Comparison of ENCODE assay signal across 8 mouse cellular contexts in the genomic region with DNA sequence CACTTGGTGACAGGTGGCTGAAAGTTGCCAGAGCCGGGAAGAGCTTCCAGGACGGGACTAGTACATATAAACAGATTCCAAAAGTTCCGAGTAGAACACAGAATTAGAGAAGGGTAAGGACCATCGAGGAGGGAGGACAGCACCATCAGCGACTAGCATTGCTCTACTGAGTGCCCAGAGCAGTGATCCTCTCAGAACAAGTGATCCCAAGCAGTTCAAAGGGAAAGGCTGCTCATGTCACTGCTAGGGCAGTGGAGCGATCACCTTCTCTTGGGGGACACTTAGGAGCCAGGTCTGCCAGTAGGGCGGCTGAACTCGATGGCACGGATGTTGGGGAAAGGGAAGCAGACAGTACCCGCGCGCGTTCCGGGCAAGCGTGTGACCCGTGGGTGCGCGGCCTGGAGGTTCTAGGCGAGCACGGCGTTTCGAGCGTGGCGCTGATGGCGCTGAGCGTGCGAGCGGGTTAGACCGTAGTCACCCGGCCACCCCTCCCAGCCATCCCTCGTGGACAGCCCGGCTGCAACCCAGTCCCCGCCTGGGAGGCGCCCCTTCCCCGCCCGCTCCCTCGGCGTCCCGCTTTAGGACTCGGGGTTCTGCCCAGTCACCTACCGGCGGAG. TPM values are rescaled to one million over a fixed set of nuclear protein-coding genes. Genes with fewer than 3 reads are reported as not detected.
DNase-seq lines count a peak whose midpoint lies in the region; ATAC-seq and TF ChIP-seq lines count a peak whose summit lies in the region.

No protein-coding gene starts in this region.

- under 1% methylated on average over 42 of the region's 42 CpGs for WGBS in lung, adult 2 months
- WGBS in embryonic facial prominence, embryonic 13.5 days: 1% methylated on average over 42 of the region's 42 CpGs
- WGBS in limb, embryonic 10.5 days: 1% methylated on average over 42 of the region's 42 CpGs
- under 1% methylated on average over 41 of the region's 42 CpGs for WGBS in neural tube, embryonic 15.5 days

- ATAC-seq in embryonic facial prominence, embryonic 13.5 days (ENCODE audit: insufficient number of reproducible peaks, insufficient read depth, low FRiP score, low TSS enrichment, low read depth): no peak; the same call in 1 of the 2 replicates
- peak; percentile 75 for ATAC-seq in neural tube, embryonic 15.5 days (ENCODE audit: low FRiP score)

- peak overlapping the region; percentile 82 for H3K9ac ChIP-seq in embryonic facial prominence, embryonic 13.5 days
- H3K9ac ChIP-seq in neural tube, embryonic 15.5 days (replicated peaks): peak overlapping the region; percentile 75

- TF ChIP-seq POLR2A in lung, adult 2 months (IDR thresholded peaks at IDR 0.05; ENCODE audit: borderline replicate concordance, extremely low read depth, low read depth, low read length): no peak; the same call in 1 of the 2 replicates

- peak overlapping the region; percentile 72 for H3K4me3 ChIP-seq in lung, adult 2 months (replicated peaks; ENCODE audit: extremely low read depth, low read depth, low read length)
- peak overlapping the region; percentile 75 for H3K4me3 ChIP-seq in embryonic facial prominence, embryonic 13.5 days
- H3K4me3 ChIP-seq in limb, embryonic 10.5 days: peak overlapping the region; percentile 82
- H3K4me3 ChIP-seq in neural tube, embryonic 15.5 days (replicated peaks): peak overlapping the region; percentile 67

- peak overlapping the region; percentile 82 for H3K27ac ChIP-seq in embryonic facial prominence, embryonic 13.5 days
- H3K27ac ChIP-seq in limb, embryonic 10.5 days: peak overlapping the region; percentile 90
- H3K27ac ChIP-seq in neural tube, embryonic 15.5 days (replicated peaks): peak overlapping the region; percentile 89

- no peak for DNase-seq in lung, adult 2 months
- no peak for DNase-seq in lung, postnatal 25 days (ENCODE audit: low spot score)
- no peak for DNase-seq in limb, embryonic 10.5 days (ENCODE audit: low spot score)
- DNase-seq in ovary, postnatal 10 days (ENCODE audit: low spot score): no peak
- DNase-seq in adipocyte (ENCODE audit: low spot score): no peak
- no peak for DNase-seq in natural killer cell, adult 2 months (ENCODE audit: low spot score in 2 of 2)

- no peak for TF ChIP-seq CTCF in lung, adult 2 months (IDR thresholded peaks at IDR 0.05; ENCODE audit: insufficient read depth, low read length)

- no peaks in the 10 kb centered on the region for H3K36me3 ChIP-seq in embryonic facial prominence, embryonic 13.5 days
- no peaks in the 10 kb centered on the region for H3K36me3 ChIP-seq in limb, embryonic 10.5 days
- H3K36me3 ChIP-seq in neural tube, embryonic 15.5 days: no peaks in the 10 kb centered on the region

- no peaks in the 10 kb centered on the region for H3K27me3 ChIP-seq in embryonic facial prominence, embryonic 13.5 days
- no peaks in the 10 kb centered on the region for H3K27me3 ChIP-seq in limb, embryonic 10.5 days (ENCODE audit: low read depth, poor library complexity, severe bottlenecking)
- no peaks in the 10 kb centered on the region for H3K27me3 ChIP-seq in neural tube, embryonic 15.5 days (replicated peaks)

- peak overlapping the region; percentile 82 for H3K4me2 ChIP-seq in embryonic facial prominence, embryonic 13.5 days
- H3K4me2 ChIP-seq in neural tube, embryonic 15.5 days: peak overlapping the region; percentile 82

- peaks cover 12% of the 10 kb centered on the region for H3K4me1 ChIP-seq in lung, adult 2 months (ENCODE audit: control insufficient read depth, insufficient read depth, low read length)
- peaks cover 60% of the 10 kb centered on the region for H3K4me1 ChIP-seq in embryonic facial prominence, embryonic 13.5 days
- peaks cover 44% of the 10 kb centered on the region for H3K4me1 ChIP-seq in limb, embryonic 10.5 days
- peaks cover 57% of the 10 kb centered on the region for H3K4me1 ChIP-seq in neural tube, embryonic 15.5 days

- H3K9me3 ChIP-seq in embryonic facial prominence, embryonic 13.5 days: no peaks in the 10 kb centered on the region
- no peaks in the 10 kb centered on the region for H3K9me3 ChIP-seq in limb, embryonic 10.5 days (replicated peaks)
- H3K9me3 ChIP-seq in neural tube, embryonic 15.5 days (replicated peaks): no peaks in the 10 kb centered on the region

RNA-seq across cellular contexts. Expression of gene Map3k14, which starts 0.4 kb away (rescaled TPM):
- 16.3 and 19.7 TPM in 2 replicates for polyA plus RNA-seq in lung, adult 2 months (2012; rRNA removed)
- polyA plus RNA-seq in embryonic facial prominence, embryonic 13.5 days (2015; fragmentation: Nextera tagmentation; extraction: Ambion mirVana): 4.4 and 5.5 TPM in 2 replicates
- 2.8 TPM in 2 replicates for polyA plus RNA-seq in limb, embryonic 10.5 days (2016; fragmentation: Nextera tagmentation; extraction: Ambion mirVana)
- 3.8 and 5.7 TPM in 2 replicates for polyA plus RNA-seq in neural tube, embryonic 15.5 days (2015; fragmentation: Nextera tagmentation; extraction: Ambion mirVana)

RNA-seq across cellular contexts. Expression of gene Spata32, which starts 48.6 kb away (rescaled TPM):
- not detected in 2 replicates for polyA plus RNA-seq in lung, adult 2 months (2012; rRNA removed)
- not detected in 2 replicates for polyA plus RNA-seq in embryonic facial prominence, embryonic 13.5 days (2015; fragmentation: Nextera tagmentation; extraction: Ambion mirVana)
- polyA plus RNA-seq in limb, embryonic 10.5 days (2016; fragmentation: Nextera tagmentation; extraction: Ambion mirVana): not detected in 2 replicates
- 1.00 and 1.3 TPM in 2 replicates for polyA plus RNA-seq in neural tube, embryonic 15.5 days (2015; fragmentation: Nextera tagmentation; extraction: Ambion mirVana)

RNA-seq across cellular contexts. Expression of gene 1700023F06Rik, which starts 58.5 kb away (rescaled TPM):
- polyA plus RNA-seq in lung, adult 2 months (2012; rRNA removed): 0.41 and 0.50 TPM in 2 replicates
- polyA plus RNA-seq in embryonic facial prominence, embryonic 13.5 days (2015; fragmentation: Nextera tagmentation; extraction: Ambion mirVana): 1.4 and 2.2 TPM in 2 replicates
- polyA plus RNA-seq in limb, embryonic 10.5 days (2016; fragmentation: Nextera tagmentation; extraction: Ambion mirVana): 0.29 and 0.30 TPM in 2 replicates
- polyA plus RNA-seq in neural tube, embryonic 15.5 days (2015; fragmentation: Nextera tagmentation; extraction: Ambion mirVana): 2.1 and 2.3 TPM in 2 replicates
